Mouse (Mus musculus): ENCODE data around the gene Rpl22l1. TPM values are rescaled to one million over a fixed set of nuclear protein-coding genes. Genes with fewer than 3 reads are reported as not detected.

Rpl22l1 gene
- polyA plus RNA-seq (2017; shearing (Covaris generic)): 417 TPM

DNA sequence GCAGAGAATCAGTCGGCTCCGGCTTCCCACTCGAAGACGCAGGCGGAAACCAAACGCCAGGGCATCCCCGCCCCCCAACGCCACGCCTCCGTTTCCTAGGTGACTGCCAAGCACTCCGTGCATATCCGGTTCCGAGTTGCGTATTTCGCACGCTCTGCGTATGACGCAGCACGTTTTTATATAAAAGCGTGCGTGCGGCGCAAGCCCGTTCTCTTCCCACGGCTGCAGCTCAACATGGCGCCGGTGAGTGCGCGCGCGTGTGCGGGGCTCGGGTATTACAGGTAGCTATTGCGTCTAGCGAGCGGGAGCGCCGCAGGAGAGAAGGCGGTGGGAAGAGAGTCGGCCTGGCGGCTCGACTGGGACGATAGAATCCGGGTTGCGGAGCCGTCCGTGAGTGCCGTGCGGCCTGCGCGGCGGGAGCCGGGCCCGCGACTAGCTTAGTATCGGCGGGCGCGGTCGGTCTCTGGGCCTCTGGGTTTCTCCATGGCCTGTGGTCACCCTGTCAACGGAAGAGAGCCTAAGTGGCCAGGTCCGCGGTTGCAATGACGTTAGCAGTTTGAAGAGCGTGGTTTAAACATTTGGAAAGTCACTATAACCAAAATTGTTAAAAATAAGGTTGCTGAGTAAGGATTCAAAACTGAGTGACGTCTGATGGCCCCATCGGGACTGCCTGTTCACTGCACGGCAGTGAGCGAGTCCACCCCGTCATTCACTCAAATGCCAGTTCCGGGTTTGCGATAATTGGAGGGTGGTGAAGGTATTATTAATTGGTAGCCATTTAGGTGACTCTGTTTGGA, at the start of gene Rpl22l1:
Rpl22l1 (plus strand) TSS at position 136 of the 797 bp plus-strand sequence.

DNA sequence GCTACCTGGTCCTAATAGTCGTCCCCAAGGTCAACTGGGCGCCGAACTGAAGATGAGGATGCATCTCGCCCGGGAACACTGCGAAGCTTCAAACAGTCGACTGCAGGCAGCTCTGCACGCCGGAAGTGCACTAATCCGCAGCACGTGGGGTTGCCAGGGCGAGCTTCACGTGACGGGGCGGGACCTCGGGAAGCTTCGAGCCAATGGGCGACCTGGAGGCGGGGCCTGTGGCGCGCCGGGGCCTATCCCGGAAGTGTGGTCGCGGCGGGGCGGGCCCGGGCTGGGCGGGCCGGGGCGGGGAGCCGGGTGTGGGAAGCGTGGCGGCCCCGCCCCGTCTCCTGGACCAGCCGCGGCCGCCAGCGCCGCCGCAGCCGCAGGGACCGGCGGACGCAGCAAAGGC, 24.2 kb upstream of the Rpl22l1 start, which contains the start of gene Eif5a2:
Eif5a2 (plus strand) TSS at position 283 of the 400 bp plus-strand sequence.

Other genes with a start within 250 kb of the Rpl22l1 start
- 0.16 TPM for gene Slc2a2, start 107.5 kb upstream of the Rpl22l1 start, polyA plus RNA-seq (2017; shearing (Covaris generic))
- 4.8 TPM for gene Eif5a2, start 24.2 kb upstream of the Rpl22l1 start, polyA plus RNA-seq (2017; shearing (Covaris generic))
- gene Gm1527, start 87.2 kb downstream of the Rpl22l1 start, polyA plus RNA-seq (2017; shearing (Covaris generic)): not detected